Mouse (Mus musculus): ENCODE measurements around the gene Hoxa4. TPM values are rescaled to one million over a fixed set of nuclear protein-coding genes. Genes with fewer than 3 reads are reported as not detected.

Gene Hoxa4
- polyA plus RNA-seq, 1 experiment from 2014 or later: not detected

DNA sequence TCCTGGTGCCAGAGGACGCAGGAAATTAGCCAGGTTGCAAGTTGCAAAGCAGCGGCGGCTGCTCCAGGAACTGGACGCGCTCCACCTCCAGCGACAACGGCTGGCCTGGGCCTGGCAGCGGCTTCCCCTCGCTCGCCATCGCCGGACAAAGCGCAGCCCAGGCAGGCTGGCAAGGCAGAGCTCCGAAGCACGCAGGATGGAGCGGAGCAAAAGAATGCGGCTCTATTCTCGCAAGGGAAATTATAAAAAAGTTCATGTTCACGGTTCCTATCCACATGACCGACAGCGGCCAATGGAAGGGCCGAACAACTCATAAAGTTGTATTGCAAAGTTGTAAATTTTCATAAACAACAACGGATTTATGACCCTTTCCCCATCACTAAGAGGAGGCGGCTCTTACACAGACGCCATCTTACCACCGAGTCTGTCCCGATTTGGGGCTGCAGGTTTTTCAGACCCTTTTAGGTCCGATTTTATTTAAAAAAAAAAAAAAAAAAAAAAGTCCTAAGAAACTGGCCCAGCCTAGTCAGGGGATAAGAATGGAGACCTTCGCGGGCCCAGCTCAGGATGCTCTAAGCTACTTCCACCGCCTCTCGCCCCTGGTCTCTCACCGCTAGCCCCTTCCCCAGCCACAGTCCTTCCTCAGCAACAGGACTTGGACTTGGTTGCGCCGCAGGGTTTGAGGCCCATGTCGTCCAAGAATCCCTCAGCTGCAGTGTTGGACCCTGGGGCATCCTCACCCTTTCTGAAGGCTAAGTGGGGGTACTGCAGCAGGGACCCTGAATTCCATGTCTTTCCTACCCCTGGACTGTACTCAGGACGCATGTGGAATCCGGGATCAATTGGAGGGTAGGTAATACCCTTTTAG, 21.8 kb upstream of the Hoxa4 start, which contains the start of the genes Hoxa3 and Gm28308:
Gene Hoxa3, minus strand, starts transcription at position 218 of the 868 bp plus-strand sequence.
Gene Gm28308, minus strand, starts transcription at position 221 of the 868 bp plus-strand sequence.
- no peak within 1 kb of the TSS for H3K27ac ChIP-seq (ENCODE audit: low read depth, low read length)
- no peak within 1 kb of the TSS for H3K9ac ChIP-seq (ENCODE audit: low read length)
- H3K27me3 ChIP-seq (ENCODE audit: control insufficient read depth, insufficient read depth, low read length): peaks cover 99% of the 10 kb centered on the region
- H3K9me3 ChIP-seq (ENCODE audit: control insufficient read depth, low read length): no peaks in the 10 kb centered on the region
- no peak within 1 kb of the TSS for H3K4me3 ChIP-seq (ENCODE audit: low read depth, low read length)
- H3K4me1 ChIP-seq (replicated peaks; ENCODE audit: control insufficient read depth, insufficient read depth, low read length): peaks cover 11% of the 10 kb centered on the region
- ATAC-seq (replicated peaks; ENCODE audit: low FRiP score) (no peak), DNase-seq (ENCODE audit: low spot score) (peak; percentile 62)
- no peaks in the 10 kb centered on the region for H3K36me3 ChIP-seq (ENCODE audit: control insufficient read depth, insufficient read depth, low read length)
- 3% methylated on average over 38 of the region's 38 CpGs for WGBS
- H3K4me2 ChIP-seq (ENCODE audit: low read depth, low read length, severe bottlenecking): no peak within 1 kb of the TSS

DNA sequence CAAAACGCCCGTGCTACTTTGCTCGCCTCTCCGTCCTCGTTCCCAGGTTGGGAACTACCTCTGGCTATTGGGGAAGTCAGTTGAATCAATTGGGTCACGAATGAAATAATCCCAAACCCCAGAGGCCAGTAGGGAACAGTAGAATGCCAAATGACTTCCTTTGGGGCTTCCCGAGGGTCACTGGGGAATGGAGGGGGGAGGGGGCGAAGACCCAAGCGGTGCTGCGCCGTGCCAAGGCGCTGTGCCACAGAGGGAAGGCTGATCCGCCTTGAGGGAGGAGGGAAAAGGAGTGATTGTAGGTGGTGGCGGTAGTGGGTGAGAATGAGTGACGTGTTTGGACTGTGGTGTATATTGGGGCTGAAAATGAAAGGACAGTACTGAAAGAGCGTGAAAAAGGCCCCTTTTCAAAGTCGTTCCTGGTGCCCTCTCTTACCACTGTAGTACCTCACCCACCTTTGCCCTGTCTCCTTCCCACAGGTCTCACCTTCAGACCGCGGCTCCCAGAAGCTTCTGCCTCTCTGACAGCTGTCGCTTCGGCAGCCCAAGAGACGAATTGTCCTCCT, 21.1 kb upstream of the Hoxa4 start:
- peaks cover 99% of the 10 kb centered on the region for H3K27me3 ChIP-seq (ENCODE audit: control insufficient read depth, insufficient read depth, low read length)
- H3K4me2 ChIP-seq (ENCODE audit: low read depth, low read length, severe bottlenecking): no peak overlapping the region
- ATAC-seq (replicated peaks; ENCODE audit: low FRiP score): no peak
- no peak overlapping the region for H3K9ac ChIP-seq (ENCODE audit: low read length)
- H3K36me3 ChIP-seq (ENCODE audit: control insufficient read depth, insufficient read depth, low read length): no peaks in the 10 kb centered on the region
- WGBS: under 1% methylated on average over 22 of the region's 22 CpGs
- H3K27ac ChIP-seq (ENCODE audit: low read depth, low read length): no peak overlapping the region
- peak; percentile 47 for DNase-seq (ENCODE audit: low spot score)
- no peak overlapping the region for H3K4me3 ChIP-seq (ENCODE audit: low read depth, low read length)
- peaks cover 11% of the 10 kb centered on the region for H3K4me1 ChIP-seq (replicated peaks; ENCODE audit: control insufficient read depth, insufficient read depth, low read length)
- H3K9me3 ChIP-seq (ENCODE audit: control insufficient read depth, low read length): no peaks in the 10 kb centered on the region

DNA sequence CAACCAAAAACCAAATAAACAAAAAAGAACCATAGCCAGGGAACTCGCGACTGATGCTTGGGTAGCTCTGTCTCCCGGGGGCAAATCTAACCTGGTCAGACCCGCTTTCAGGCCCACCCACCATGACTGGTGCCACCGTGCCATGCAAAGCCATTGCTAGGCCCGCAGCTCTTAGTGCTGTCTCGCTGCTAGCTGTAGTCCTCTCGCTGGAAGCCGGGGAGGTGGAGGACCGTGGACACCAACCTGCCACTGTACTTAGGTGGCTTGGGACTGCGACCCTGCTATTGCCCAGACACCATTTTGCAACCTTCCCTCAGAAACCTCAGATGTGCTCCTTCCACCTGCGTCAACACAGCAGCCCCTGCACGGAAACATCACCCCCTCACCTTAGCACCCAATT, 20.4 kb upstream of the Hoxa4 start:
- Histone ChIP-seq H3K9ac (ENCODE audit: low read length) (no peak overlapping the region), H3K27me3 (ENCODE audit: control insufficient read depth, insufficient read depth, low read length) (peaks cover 99% of the 10 kb centered on the region), H3K27ac (ENCODE audit: low read depth, low read length) (no peak overlapping the region), H3K4me1 (replicated peaks; ENCODE audit: control insufficient read depth, insufficient read depth, low read length) (peaks cover 6% of the 10 kb centered on the region), H3K36me3 (ENCODE audit: control insufficient read depth, insufficient read depth, low read length) (no peaks in the 10 kb centered on the region), H3K4me3 (ENCODE audit: low read depth, low read length) (no peak overlapping the region), H3K4me2 (ENCODE audit: low read depth, low read length, severe bottlenecking) (no peak overlapping the region), H3K9me3 (ENCODE audit: control insufficient read depth, low read length) (no peaks in the 10 kb centered on the region)
- ATAC-seq (replicated peaks; ENCODE audit: low FRiP score): no peak
- 3% methylated on average over 13 of the region's 13 CpGs for WGBS
- peak; percentile 58 for DNase-seq (ENCODE audit: low spot score)

DNA sequence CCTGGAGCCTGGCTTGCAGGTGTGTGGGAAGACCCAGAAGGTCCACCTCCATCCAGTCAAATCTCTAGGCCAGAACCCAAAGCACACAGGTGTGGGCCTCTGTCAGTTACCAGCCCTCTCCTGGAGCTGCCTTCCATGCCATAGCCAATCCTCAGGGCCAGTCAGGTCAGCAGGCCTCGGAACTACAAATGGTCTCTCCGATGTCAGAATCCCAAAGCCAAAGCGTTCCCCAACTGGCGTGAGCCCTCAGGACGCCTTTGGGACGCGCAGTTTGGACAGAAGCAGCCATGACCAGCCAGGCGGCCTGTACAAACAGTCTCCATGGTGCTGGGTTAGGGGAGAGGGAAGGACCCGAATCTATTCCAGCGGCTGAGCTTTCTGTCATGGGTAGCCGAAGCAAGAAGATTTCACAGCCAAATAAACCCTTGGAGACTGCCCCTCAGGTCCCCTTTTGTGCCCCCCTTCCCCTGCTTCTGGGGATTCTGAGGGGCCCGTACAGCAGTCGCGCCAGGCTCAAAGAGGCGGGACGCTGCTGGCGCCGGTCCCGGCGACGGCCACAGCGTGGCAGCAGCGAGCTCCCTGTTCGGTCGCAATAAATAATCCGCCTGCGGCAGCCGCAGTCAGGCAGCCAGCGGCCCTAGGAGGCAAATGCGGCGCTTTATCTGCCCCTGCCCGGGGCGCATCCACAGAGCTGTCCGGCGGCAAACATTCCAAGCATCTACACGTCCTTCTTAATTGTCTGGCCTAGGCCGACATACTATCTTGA, 19.8 kb upstream of the Hoxa4 start:
- H3K9ac ChIP-seq (ENCODE audit: low read length): no peak overlapping the region

DNA sequence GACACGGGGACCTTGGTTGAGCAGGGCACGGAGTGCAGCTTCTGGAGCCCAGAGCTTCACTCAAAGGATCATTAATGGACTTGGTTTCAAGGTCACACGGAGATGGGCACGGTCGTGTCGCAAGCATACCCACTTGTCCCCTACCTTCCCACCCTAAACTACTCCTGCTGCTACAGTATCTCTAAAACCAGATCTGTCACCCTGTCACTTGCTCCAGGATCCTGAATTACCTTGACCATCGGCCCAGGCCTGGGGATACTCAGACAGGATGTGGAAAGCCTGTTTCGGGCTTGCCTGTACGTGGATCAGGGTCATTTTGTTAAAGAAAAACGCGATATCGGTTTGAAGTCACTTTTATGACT, 18.1 kb upstream of the Hoxa4 start:
- 5% methylated on average over 12 of the region's 12 CpGs for WGBS
- no peak overlapping the region for H3K4me3 ChIP-seq (ENCODE audit: low read depth, low read length)

More for the DNA sequence above, 19.8 kb upstream of the Hoxa4 start:
- H3K27ac ChIP-seq (ENCODE audit: low read depth, low read length): no peak overlapping the region
- peaks cover 5% of the 10 kb centered on the region; the same call in 1 of the 2 replicates for H3K4me1 ChIP-seq (replicated peaks; ENCODE audit: control insufficient read depth, insufficient read depth, low read length)
- DNase-seq (ENCODE audit: low spot score): peak; percentile 88
- no peak overlapping the region for H3K4me3 ChIP-seq (ENCODE audit: low read depth, low read length)
- no peak for ATAC-seq (replicated peaks; ENCODE audit: low FRiP score)
- under 1% methylated on average over 37 of the region's 37 CpGs for WGBS
- no peak overlapping the region for H3K4me2 ChIP-seq (ENCODE audit: low read depth, low read length, severe bottlenecking)
- H3K9me3 ChIP-seq (ENCODE audit: control insufficient read depth, low read length): no peaks in the 10 kb centered on the region
- H3K36me3 ChIP-seq (ENCODE audit: control insufficient read depth, insufficient read depth, low read length): no peaks in the 10 kb centered on the region
- H3K27me3 ChIP-seq (ENCODE audit: control insufficient read depth, insufficient read depth, low read length): peaks cover 99% of the 10 kb centered on the region

DNA sequence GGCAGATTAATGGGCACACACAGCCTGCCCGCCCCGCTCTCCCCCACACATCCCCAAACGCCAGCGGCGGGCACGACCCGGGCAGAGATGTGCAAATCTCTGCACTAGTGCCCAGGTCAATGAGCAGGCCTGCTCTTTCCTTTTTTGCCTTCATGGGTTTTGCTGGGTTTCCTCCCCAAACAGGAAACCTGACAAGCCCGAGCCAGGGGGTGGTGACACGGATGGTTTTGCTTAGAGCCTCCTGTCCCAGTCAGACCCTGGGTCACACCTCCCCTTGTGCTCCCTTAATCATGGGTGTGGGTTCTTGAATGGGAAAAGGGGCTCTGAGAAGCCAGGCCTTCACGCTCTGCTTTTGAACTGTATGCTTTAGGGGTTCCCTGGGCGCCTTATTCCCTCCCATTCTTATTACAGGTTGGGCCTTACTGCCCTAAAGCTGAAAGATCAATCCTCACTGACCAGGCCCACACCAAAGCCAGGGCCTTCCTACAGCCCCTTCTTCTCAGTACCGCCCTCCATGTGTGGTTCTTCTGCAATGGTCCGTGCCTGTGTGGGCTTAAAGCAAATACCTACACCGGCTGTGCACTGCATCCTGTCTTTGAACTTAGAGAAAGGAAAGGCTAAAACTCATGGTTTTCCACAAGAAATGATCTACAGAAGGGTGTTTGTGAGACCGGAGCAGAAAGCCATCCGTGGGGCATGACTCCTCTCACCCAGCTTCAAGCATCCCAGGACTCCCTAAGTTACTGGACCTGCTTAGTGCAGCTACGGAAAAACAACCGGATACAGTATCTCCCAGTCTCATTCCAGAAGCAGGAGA, 17.5 kb upstream of the Hoxa4 start:
- no peaks in the 10 kb centered on the region for H3K9me3 ChIP-seq (ENCODE audit: control insufficient read depth, low read length)
- H3K27me3 ChIP-seq (ENCODE audit: control insufficient read depth, insufficient read depth, low read length): peaks cover 99% of the 10 kb centered on the region
- H3K36me3 ChIP-seq (ENCODE audit: control insufficient read depth, insufficient read depth, low read length): no peaks in the 10 kb centered on the region
- DNase-seq (ENCODE audit: low spot score) (peak; percentile 52), ATAC-seq (replicated peaks; ENCODE audit: low FRiP score) (no peak)
- H3K4me3 ChIP-seq (ENCODE audit: low read depth, low read length): no peak overlapping the region
- H3K27ac ChIP-seq (ENCODE audit: low read depth, low read length): no peak overlapping the region
- H3K9ac ChIP-seq (ENCODE audit: low read length): no peak overlapping the region
- 2% methylated on average over 18 of the region's 18 CpGs for WGBS
- H3K4me2 ChIP-seq (ENCODE audit: low read depth, low read length, severe bottlenecking): no peak overlapping the region
- H3K4me1 ChIP-seq (replicated peaks; ENCODE audit: control insufficient read depth, insufficient read depth, low read length): peaks cover 5% of the 10 kb centered on the region; the same call in 1 of the 2 replicates

More for the DNA sequence above, 18.1 kb upstream of the Hoxa4 start:
- no peak overlapping the region for H3K4me2 ChIP-seq (ENCODE audit: low read depth, low read length, severe bottlenecking)
- H3K27me3 ChIP-seq (ENCODE audit: control insufficient read depth, insufficient read depth, low read length): peaks cover 99% of the 10 kb centered on the region
- ATAC-seq (replicated peaks; ENCODE audit: low FRiP score) (no peak), DNase-seq (ENCODE audit: low spot score) (no peak)
- peaks cover 5% of the 10 kb centered on the region; the same call in 1 of the 2 replicates for H3K4me1 ChIP-seq (replicated peaks; ENCODE audit: control insufficient read depth, insufficient read depth, low read length)
- no peaks in the 10 kb centered on the region for H3K9me3 ChIP-seq (ENCODE audit: control insufficient read depth, low read length)
- H3K27ac ChIP-seq (ENCODE audit: low read depth, low read length): no peak overlapping the region
- H3K36me3 ChIP-seq (ENCODE audit: control insufficient read depth, insufficient read depth, low read length): no peaks in the 10 kb centered on the region
- H3K9ac ChIP-seq (ENCODE audit: low read length): no peak overlapping the region

DNA sequence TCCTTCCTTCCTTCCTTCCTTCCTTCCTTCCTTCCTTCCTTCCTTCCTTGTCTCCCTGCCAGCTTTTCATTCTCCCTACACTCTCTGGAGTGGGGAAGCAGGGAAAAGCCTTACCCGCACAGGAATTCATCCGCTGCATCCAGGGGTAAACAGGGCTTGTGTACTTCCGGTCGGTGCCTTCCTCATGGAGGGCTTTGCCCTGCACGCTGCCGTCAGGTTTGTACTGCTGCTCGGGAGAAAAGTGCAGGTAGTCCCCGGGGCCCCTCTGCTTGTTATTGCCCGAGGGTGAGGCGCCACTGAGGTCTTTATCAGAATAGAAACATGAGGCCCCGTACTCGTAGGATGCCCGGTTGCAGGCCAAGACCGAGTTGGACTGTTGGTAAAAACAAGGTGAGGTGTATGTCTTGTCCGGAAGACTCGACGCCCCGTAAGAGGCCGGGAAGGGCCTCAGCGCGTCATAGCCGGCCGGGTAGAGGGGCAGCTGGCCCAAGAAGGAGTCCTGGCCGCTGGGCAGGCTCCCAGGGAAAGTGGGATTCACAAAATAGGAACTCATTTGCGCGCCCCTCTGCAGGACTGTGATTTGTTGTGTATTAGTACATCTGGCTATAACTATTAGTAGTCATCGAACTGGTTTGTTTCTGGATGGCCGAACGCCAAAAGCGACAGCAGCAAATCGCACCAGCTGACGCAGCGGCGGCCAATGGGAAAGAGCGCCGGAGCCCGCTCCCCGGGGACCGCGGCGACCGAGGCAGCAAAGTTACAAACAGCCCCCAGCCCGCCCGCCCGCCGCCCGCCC, 16.7 kb upstream of the Hoxa4 start, which contains the start of gene Hoxa6:
Gene Hoxa6, minus strand, starts transcription at position 651 of the 796 bp plus-strand sequence.
- Histone ChIP-seq H3K9ac (ENCODE audit: low read length) (no peak within 1 kb of the TSS), H3K27me3 (ENCODE audit: control insufficient read depth, insufficient read depth, low read length) (peaks cover 99% of the 10 kb centered on the region), H3K4me1 (replicated peaks; ENCODE audit: control insufficient read depth, insufficient read depth, low read length) (peaks cover 7% of the 10 kb centered on the region; the same call in 1 of the 2 replicates), H3K9me3 (ENCODE audit: control insufficient read depth, low read length) (no peaks in the 10 kb centered on the region), H3K27ac (ENCODE audit: low read depth, low read length) (no peak within 1 kb of the TSS), H3K4me2 (ENCODE audit: low read depth, low read length, severe bottlenecking) (no peak within 1 kb of the TSS), H3K4me3 (ENCODE audit: low read depth, low read length) (no peak within 1 kb of the TSS), H3K36me3 (ENCODE audit: control insufficient read depth, insufficient read depth, low read length) (no peaks in the 10 kb centered on the region)
- WGBS: 1% methylated on average over 47 of the region's 47 CpGs
- DNase-seq (ENCODE audit: low spot score) (peak; percentile 55), ATAC-seq (replicated peaks; ENCODE audit: low FRiP score) (no peak)

Data from forebrain, embryonic 11.5 days (tissue).